Comparison of ENCODE assay signal across 8 mouse cellular contexts in the genomic region with DNA sequence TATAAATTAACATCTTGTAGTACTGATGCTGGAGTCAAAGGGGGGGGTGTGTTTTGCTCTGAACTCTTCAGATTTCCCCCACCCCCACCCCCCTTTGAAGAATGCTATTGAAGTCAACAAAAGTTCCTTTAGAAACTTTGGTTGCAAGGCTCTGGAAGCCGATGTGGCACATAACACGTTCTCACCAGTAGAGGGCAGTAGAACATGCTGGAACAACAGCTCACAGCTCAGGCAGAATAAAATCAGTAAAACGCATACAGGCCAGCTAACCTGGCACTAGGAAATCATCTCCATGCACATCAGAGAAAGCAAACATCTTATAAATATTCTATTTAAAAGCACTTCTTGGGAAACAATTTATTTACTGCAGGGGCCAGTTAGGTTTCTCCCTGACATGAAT. TPM values are rescaled to one million over a fixed set of nuclear protein-coding genes. Genes with fewer than 3 reads are reported as not detected.
A peak's percentile ranks its signal among the peaks of the same experiment; 100 is the strongest.
DNase-seq lines count a peak whose midpoint lies in the region; ATAC-seq and TF ChIP-seq lines count a peak whose summit lies in the region.

No protein-coding gene starts in this region.

- no peak for TF ChIP-seq POLR2A in heart, adult 2 months (IDR thresholded peaks at IDR 0.05; ENCODE audit: insufficient read depth, low read depth, low read length)

- no peak for ATAC-seq in G1E (ENCODE audit: extremely low read depth, insufficient number of reproducible peaks, low FRiP score, poor library complexity, severe bottlenecking)
- no peak for ATAC-seq in embryonic facial prominence, embryonic 11.5 days (replicated peaks; ENCODE audit: insufficient number of reproducible peaks, low FRiP score, low TSS enrichment, low read depth)
- no peak for ATAC-seq in activated CD4-positive, CD25-positive, alpha-beta regulatory T cell, adult 4 months

- H3K4me2 ChIP-seq in embryonic facial prominence, embryonic 11.5 days (ENCODE audit: low read depth, low read length): no peak overlapping the region

- no peaks in the 10 kb centered on the region for H3K4me1 ChIP-seq in G1E (ENCODE audit: insufficient read depth, low read depth, low read length)
- peaks cover 1% of the 10 kb centered on the region; the same call in 1 of the 2 replicates for H3K4me1 ChIP-seq in embryonic facial prominence, embryonic 11.5 days (ENCODE audit: control insufficient read depth, insufficient read depth, low read length)
- H3K4me1 ChIP-seq in heart, adult 2 months (ENCODE audit: control insufficient read depth, insufficient read depth, low read length): peaks cover 3% of the 10 kb centered on the region

- 0 out of 2 replicates have a peak, but pooled peaks have one; percentile 35 for TF ChIP-seq EP300 in heart, adult 2 months (IDR thresholded peaks at IDR 0.05; ENCODE audit: insufficient read depth, low read depth, low read length)

- peak; percentile 30 for DNase-seq in G1E (ENCODE audit: low spot score)
- peak; percentile 39 for DNase-seq in adrenal gland, postnatal 25 days
- peak; percentile 92 for DNase-seq in embryonic facial prominence, embryonic 11.5 days (ENCODE audit: low spot score)
- peak; percentile 58 to 70 for DNase-seq in heart, adult 2 months
- peak; percentile 69 for DNase-seq in layer of hippocampus, adult 9-11 months
- peak; percentile 80 for DNase-seq in lung, postnatal 14 days
- peak; percentile 51 for DNase-seq in retina, postnatal 7 days (ENCODE audit: low read depth, low spot score)

- H3K36me3 ChIP-seq in G1E (replicated peaks): no peaks in the 10 kb centered on the region
- no peaks in the 10 kb centered on the region for H3K36me3 ChIP-seq in embryonic facial prominence, embryonic 11.5 days (replicated peaks; ENCODE audit: control insufficient read depth, insufficient read depth, low read depth, low read length)
- peaks cover 3% of the 10 kb centered on the region for H3K36me3 ChIP-seq in heart, adult 2 months (ENCODE audit: control insufficient read depth, insufficient read depth, low read length)

- H3K79me2 ChIP-seq in heart, adult 2 months (replicated peaks; ENCODE audit: control insufficient read depth, insufficient read depth, low read length): no peaks in the 10 kb centered on the region

- H3K9ac ChIP-seq in embryonic facial prominence, embryonic 11.5 days (replicated peaks; ENCODE audit: low read length): no peak overlapping the region
- no peak overlapping the region for H3K9ac ChIP-seq in heart, adult 2 months (ENCODE audit: low read depth, low read length)

- H3K4me3 ChIP-seq in G1E (ENCODE audit: low read depth, low read length): no peak overlapping the region
- H3K4me3 ChIP-seq in embryonic facial prominence, embryonic 11.5 days (ENCODE audit: low read depth, low read length): no peak overlapping the region
- H3K4me3 ChIP-seq in heart, adult 2 months: peak overlapping the region; percentile 0; the same call in 1 of the 2 replicates

- intact Hi-C loops in heart, adult 2 months (cut with DNase I): loop anchor here (1.0 to 5.0 kb wide), 2 partner anchors 52 to 155 kb away; a partner anchor contains a TSS

- H3K27ac ChIP-seq in embryonic facial prominence, embryonic 11.5 days (replicated peaks; ENCODE audit: low read depth, low read length): no peak overlapping the region
- H3K27ac ChIP-seq in heart, adult 2 months: peak overlapping the region; percentile 97

- H3K9me3 ChIP-seq in G1E (replicated peaks): no peaks in the 10 kb centered on the region
- H3K9me3 ChIP-seq in embryonic facial prominence, embryonic 11.5 days (replicated peaks; ENCODE audit: control insufficient read depth, low read length): no peaks in the 10 kb centered on the region

- peaks cover 24% of the 10 kb centered on the region for H3K27me3 ChIP-seq in G1E (ENCODE audit: insufficient read depth, low read length)
- H3K27me3 ChIP-seq in embryonic facial prominence, embryonic 11.5 days (ENCODE audit: control insufficient read depth, insufficient read depth, low read length): no peaks in the 10 kb centered on the region
- H3K27me3 ChIP-seq in heart, adult 2 months (ENCODE audit: control insufficient read depth, insufficient read depth, low read length): no peaks in the 10 kb centered on the region

- peak; percentile 76 for TF ChIP-seq CTCF in G1E (IDR thresholded peaks at IDR 0.05; ENCODE audit: low read depth, low read length)
- TF ChIP-seq CTCF in heart, adult 2 months (IDR thresholded peaks at IDR 0.05): peak; percentile 85

- WGBS in embryonic facial prominence, embryonic 11.5 days: 1% methylated on average over 3 of the region's 3 CpGs
- 2% methylated on average over 3 of the region's 3 CpGs for WGBS in heart, adult 2 months

RNA-seq across cellular contexts. Expression of a gene that starts 50.5 kb away (rescaled TPM):
- 58.0 and 60.5 TPM in 2 replicates for total RNA-seq in G1E (2014; fragmentation: Nextera tagmentation)
- 18.9 and 23.2 TPM in 2 replicates for total RNA-seq in G1E (2017)
- 2.1 and 2.3 TPM in 2 replicates for polyA plus RNA-seq in G1E (2012)
- 28.2 and 36.1 TPM in 2 replicates for total RNA-seq in adrenal gland, postnatal 25 days (2021)
- polyA plus RNA-seq in embryonic facial prominence, embryonic 11.5 days (2014; fragmentation: Nextera tagmentation; extraction: Ambion mirVana): 8.6 and 8.8 TPM in 2 replicates
- 100 to 1,000 TPM; 275 to 303 TPM for total RNA-seq in heart, adult 2 months (2021)
- 75.1 and 124 TPM in 2 replicates for polyA plus RNA-seq in heart, adult 2 months (2012; rRNA removed)
- polyA plus RNA-seq in activated CD4-positive, CD25-positive, alpha-beta regulatory T cell, adult 4 months (2017; shearing (Covaris generic)): under 1 TPM; 0.42 to 0.55 TPM

Comparison
In these comparisons a context has a peak if more than half of its experiments do, and no peak if none do; other contexts are left out.
1. DNase-seq: peak in every context shown above with its lines; median percentile 92 in embryonic facial prominence, embryonic 11.5 days; 80 in lung, postnatal 14 days; 69 in layer of hippocampus, adult 9-11 months; 64 in heart, adult 2 months; 51 in retina, postnatal 7 days; 39 in adrenal gland, postnatal 25 days; 30 in G1E.